Mouse (Mus musculus) G1E (cell line): ENCODE data around the gene Adgrg1.

Experiments used
- CTCF ChIP-seq: IDR thresholded peaks from 2 replicates; pipeline ENCODE4 v1.5.1; 2012; ENCODE audit warnings: low read depth, low read length, inconsistent platforms, mixed read lengths
- GATA1 ChIP-seq: IDR thresholded peaks from 2 replicates; pipeline ENCODE4 v1.6.1; 2012; ENCODE audit warnings: borderline replicate concordance, low read length, inconsistent platforms, mixed read lengths
- POLR2AphosphoS5 ChIP-seq: IDR thresholded peaks from 2 replicates; pipeline ENCODE4 v1.6.1; 2012; ENCODE audit warnings: low read depth, low read length, inconsistent platforms; ENCODE audit not compliant: insufficient replicate concordance
- TAL1 ChIP-seq: conservative IDR thresholded peaks from 2 replicates; pipeline ENCODE4 v1.6.1; 2012; ENCODE audit warnings: low read depth, low read length, inconsistent platforms, mixed read lengths

- TF ChIP-seq CTCF (no peak), GATA1 (no peak), POLR2AphosphoS5 (no peak), TAL1 (no peak)
Measured at GRCm38 (mm10) chr8:94978593-94979319, 4.2 kb downstream of the Adgrg1 start.
